Mouse (Mus musculus) myocyte (in vitro differentiated cells): ENCODE data around the gene Crtc2. TPM values are rescaled to one million over a fixed set of nuclear protein-coding genes. Genes with fewer than 3 reads are reported as not detected.
A peak's percentile ranks its signal among the peaks of the same experiment; 100 is the strongest.

ENCODE experiments used
- H3K27me3 ChIP-seq: one replicate; pipeline ENCODE4 v1.6.1; 2011; ENCODE audit not compliant: control insufficient read depth, insufficient read depth, insufficient read length
- H3K36me3 ChIP-seq: one replicate; pipeline ENCODE4 v1.6.1; 2011; ENCODE audit not compliant: control insufficient read depth, insufficient read depth
- H3K4me2 ChIP-seq: one replicate; pipeline ENCODE4 v1.6.1; 2011; ENCODE audit warnings: low read depth, control low read depth
- H3K4me3 ChIP-seq: one replicate; pipeline ENCODE4 v1.5.1; 2011; ENCODE audit warnings: mild to moderate bottlenecking, control low read depth, moderate library complexity
- H3K79me2 ChIP-seq: one replicate; pipeline ENCODE4 v1.6.1; 2011; ENCODE audit not compliant: control insufficient read depth, insufficient read depth
- H3ac ChIP-seq: one replicate; pipeline ENCODE4 v1.6.1; 2011; ENCODE audit not compliant: control insufficient read depth, insufficient read length
- CEBPB ChIP-seq: IDR thresholded peaks from 2 replicates; pipeline ENCODE4 v1.6.1; 2011; ENCODE audit warnings: mild to moderate bottlenecking, moderate library complexity; ENCODE audit not compliant: poor library complexity, insufficient read depth, severe bottlenecking
- E2F4 ChIP-seq: IDR thresholded peaks from one replicate; pipeline ENCODE4 v1.6.1; 2011; ENCODE audit warnings: mild to moderate bottlenecking, control low read depth, moderate library complexity; ENCODE audit not compliant: insufficient read depth
- MAX ChIP-seq: IDR thresholded peaks from one replicate; pipeline ENCODE4 v1.6.1; 2011; ENCODE audit warnings: low read depth, mild to moderate bottlenecking, control low read depth
- MYOD1 ChIP-seq, 3 experiments: IDR thresholded peaks; one replicate each; pipeline ENCODE4 v1.6.1; 2011; ENCODE audit warnings: control low read depth in 2 of 3, low read depth in 2 of 3, mild to moderate bottlenecking in 2 of 3, moderate library complexity in 1 of 3; ENCODE audit not compliant: insufficient read length in 2 of 3, control insufficient read depth in 1 of 3
- MYOG ChIP-seq, 3 experiments: IDR thresholded peaks; one replicate each; pipeline ENCODE4 v1.6.1; 2011; ENCODE audit warnings: control low read depth in 2 of 3, low read depth in 2 of 3, mild to moderate bottlenecking in 2 of 3; ENCODE audit not compliant: insufficient read length in 2 of 3, control insufficient read depth in 1 of 3, insufficient read depth in 1 of 3
- POLR2A ChIP-seq: IDR thresholded peaks from one replicate; pipeline ENCODE4 v1.6.1; 2011; ENCODE audit warnings: low read depth, mild to moderate bottlenecking, control low read depth, moderate library complexity; ENCODE audit not compliant: insufficient read length
- POLR2AphosphoS2 ChIP-seq: IDR thresholded peaks from one replicate; pipeline ENCODE4 v1.6.1; 2011; ENCODE audit warnings: low read depth, control low read depth; ENCODE audit not compliant: insufficient read length
- REST ChIP-seq: IDR thresholded peaks from one replicate; pipeline ENCODE4 v1.6.1; 2011; ENCODE audit warnings: mild to moderate bottlenecking, control low read depth, moderate library complexity; ENCODE audit not compliant: insufficient read depth, insufficient read length
- SRF ChIP-seq: IDR thresholded peaks from one replicate; pipeline ENCODE4 v1.6.1; 2011; ENCODE audit warnings: low read depth; ENCODE audit not compliant: control insufficient read depth, insufficient read length
- TCF12 ChIP-seq: IDR thresholded peaks from one replicate; pipeline ENCODE4 v1.6.1; 2011; ENCODE audit warnings: mild to moderate bottlenecking, control low read depth; ENCODE audit not compliant: poor library complexity, insufficient read depth, severe bottlenecking
- TCF3 ChIP-seq: IDR thresholded peaks from one replicate; pipeline ENCODE4 v1.6.1; 2011; ENCODE audit warnings: low read depth, control low read depth; ENCODE audit not compliant: insufficient read length
- USF1 ChIP-seq: IDR thresholded peaks from one replicate; pipeline ENCODE4 v1.6.1; 2011; ENCODE audit warnings: low read depth, mild to moderate bottlenecking, control low read depth, moderate library complexity
- polyA plus RNA-seq: library from polyadenylated mRNA; unstranded; fragments of >200 nt; fragmentation: generic; extraction: Trizol; gene quantifications from one replicate; pipeline ENCODE4 v1.2.1, GENCODE M21; 2012; ENCODE audit warnings: missing spikeins

Crtc2 gene
- polyA plus RNA-seq, 1 experiment = 19.9 TPM

DNA sequence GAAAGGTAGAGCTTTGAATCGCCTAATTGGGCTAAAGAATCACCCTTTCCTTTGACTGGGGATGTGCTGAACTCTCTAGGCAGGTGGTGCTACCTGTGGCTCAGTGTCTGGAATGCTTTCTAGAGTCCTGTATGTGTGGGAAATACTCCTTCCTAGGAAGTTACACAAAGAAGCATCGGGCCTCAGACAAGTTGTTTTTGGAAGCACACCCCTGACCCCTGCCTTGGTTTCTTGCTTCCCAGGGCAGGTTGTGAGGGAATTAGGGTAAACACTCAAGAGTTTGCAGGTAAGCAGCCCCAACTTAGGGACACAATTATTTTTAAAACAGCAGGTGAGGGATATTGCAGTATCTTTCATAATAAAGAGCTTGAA is 1.2 kb downstream of the Crtc2 start:
- Histone ChIP-seq H3K27me3 (no peaks in the 10 kb centered on the region), H3K4me3 (peak overlapping the region; percentile 83), H3K36me3 (peaks cover 25% of the 10 kb centered on the region)

DNA sequence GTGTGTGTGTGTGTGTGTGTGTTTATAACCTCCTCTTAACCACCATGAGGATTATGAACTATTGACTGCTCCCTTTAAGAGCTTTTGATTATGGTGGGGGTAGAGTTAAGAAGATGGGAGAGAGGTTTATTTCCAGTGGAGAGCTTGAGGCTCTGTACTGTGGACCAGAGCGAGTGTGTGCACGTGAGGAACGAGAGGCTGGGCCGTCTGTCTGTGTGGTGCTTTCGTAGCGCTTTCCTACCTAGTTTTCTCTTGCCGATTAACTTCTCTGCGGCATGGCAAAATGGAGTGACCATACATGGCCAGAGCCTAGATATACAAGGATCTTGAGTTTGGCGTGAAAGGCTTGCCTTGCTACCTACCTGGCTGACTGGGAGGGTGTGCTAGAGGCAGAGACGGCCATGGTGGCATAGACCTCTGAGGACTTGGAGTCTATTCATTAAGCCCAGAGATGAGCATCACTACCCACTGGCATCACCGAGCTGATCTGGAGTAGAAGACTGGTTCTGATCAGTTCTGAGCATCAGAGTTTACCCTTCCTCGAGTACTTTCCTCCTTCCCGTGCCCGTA is 1.9 kb downstream of the Crtc2 start:
- Histone ChIP-seq H3K4me3 (peak overlapping the region; percentile 83), H3K36me3 (peaks cover 23% of the 10 kb centered on the region), H3K79me2 (peaks cover 37% of the 10 kb centered on the region), H3ac (no peak overlapping the region), H3K4me2 (peak overlapping the region; percentile 81), H3K27me3 (no peaks in the 10 kb centered on the region)
- TF ChIP-seq USF1 (no peak), REST (no peak), CEBPB (no peak), MAX (no peak), POLR2AphosphoS2 (no peak), MYOD1 (IDR thresholded peaks at IDR 0.05; ENCODE audit: control insufficient read depth in 1 of 3, insufficient read length in 2 of 3, low read depth in 2 of 3) (no peak), E2F4 (no peak), TCF12 (no peak), POLR2A (no peak), MYOG (IDR thresholded peaks at IDR 0.05; ENCODE audit: control insufficient read depth in 1 of 3, insufficient read depth in 1 of 3, insufficient read length in 2 of 3, low read depth in 2 of 3) (no peak), TCF3 (no peak), SRF (no peak)

More for the DNA sequence above, 1.2 kb downstream of the Crtc2 start:
- Histone ChIP-seq H3K4me2 (peak overlapping the region; percentile 81), H3ac (peak overlapping the region; percentile 87), H3K79me2 (peaks cover 37% of the 10 kb centered on the region)
- TF ChIP-seq USF1 (no peak), TCF3 (no peak), MYOD1 (IDR thresholded peaks at IDR 0.05; ENCODE audit: control insufficient read depth in 1 of 3, insufficient read length in 2 of 3, low read depth in 2 of 3) (no peak), POLR2A (no peak), MYOG (IDR thresholded peaks at IDR 0.05; ENCODE audit: control insufficient read depth in 1 of 3, insufficient read depth in 1 of 3, insufficient read length in 2 of 3, low read depth in 2 of 3) (no peak), REST (no peak), CEBPB (no peak), E2F4 (no peak), MAX (no peak), SRF (no peak), TCF12 (no peak), POLR2AphosphoS2 (no peak)

DNA sequence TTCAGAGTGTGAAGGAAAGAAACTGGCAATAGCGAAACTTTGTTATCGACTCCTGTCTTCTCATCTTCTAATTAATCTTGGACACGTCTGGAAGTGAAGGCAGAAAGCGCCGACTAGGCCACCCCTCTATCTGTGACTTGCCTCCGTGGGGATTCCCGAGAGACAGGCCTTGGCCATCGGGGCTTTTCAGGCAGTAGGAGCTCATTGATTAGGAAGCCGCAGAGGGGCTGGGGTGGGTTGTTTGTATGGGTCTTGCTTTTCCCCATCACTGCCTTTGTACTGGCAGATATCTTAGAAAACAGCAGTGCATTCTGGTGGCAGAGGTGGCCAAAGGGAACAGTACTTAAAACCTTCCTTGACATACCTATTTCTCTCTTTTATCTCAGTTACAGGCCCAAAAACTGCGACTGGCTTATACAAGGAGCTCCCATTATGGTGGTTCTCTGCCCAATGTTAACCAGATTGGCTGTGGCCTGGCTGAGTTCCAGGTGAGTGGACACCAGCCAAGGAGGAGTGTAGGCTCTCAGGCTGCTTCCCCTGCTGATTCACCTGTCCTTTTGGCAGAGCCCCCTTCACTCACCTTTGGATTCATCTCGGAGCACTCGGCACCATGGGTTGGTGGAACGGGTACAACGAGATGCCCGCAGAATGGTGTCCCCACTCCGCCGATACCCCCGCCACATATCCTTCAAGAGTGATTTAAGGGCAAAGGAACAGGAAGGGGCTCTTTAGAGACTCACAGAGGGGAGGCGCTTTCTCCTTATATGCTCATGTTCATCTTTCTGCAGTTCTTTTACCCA is 3.0 kb downstream of the Crtc2 start:
- Histone ChIP-seq H3K79me2 (peaks cover 37% of the 10 kb centered on the region), H3K36me3 (peaks cover 32% of the 10 kb centered on the region), H3ac (no peak overlapping the region), H3K4me3 (no peak overlapping the region), H3K27me3 (no peaks in the 10 kb centered on the region), H3K4me2 (no peak overlapping the region)
- TF ChIP-seq POLR2AphosphoS2 (no peak), SRF (no peak)

DNA sequence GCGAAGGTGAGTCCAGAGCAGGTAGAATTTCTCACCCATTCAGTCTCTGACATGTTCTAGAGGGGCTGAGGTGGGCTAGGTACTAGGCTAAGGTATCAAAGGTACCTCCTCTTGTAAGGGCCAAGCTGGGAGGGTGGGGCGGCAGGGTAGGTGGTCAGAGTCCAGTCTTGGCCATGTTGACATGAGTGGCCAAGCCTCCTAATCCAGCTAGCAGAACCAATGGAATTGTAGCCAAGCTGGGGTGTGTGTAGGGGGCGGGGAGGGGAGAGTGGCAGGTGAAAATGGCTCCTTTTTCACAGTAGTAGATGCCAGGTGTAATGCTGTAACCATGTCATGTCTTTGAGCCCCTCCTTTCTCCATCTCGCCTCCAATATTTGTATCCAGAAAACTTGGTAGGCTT is 4.6 kb downstream of the Crtc2 start:
- no peak overlapping the region for H3K4me2 ChIP-seq
- peaks cover 37% of the 10 kb centered on the region for H3K79me2 ChIP-seq
- H3ac ChIP-seq = no peak overlapping the region
- no peak overlapping the region for H3K4me3 ChIP-seq
- TF ChIP-seq MYOD1 (IDR thresholded peaks at IDR 0.05; ENCODE audit: control insufficient read depth in 1 of 3, insufficient read length in 2 of 3, low read depth in 2 of 3) (no peak), E2F4 (no peak), USF1 (no peak), REST (no peak), TCF3 (no peak), MAX (no peak), CEBPB (no peak), TCF12 (no peak), POLR2A (no peak), POLR2AphosphoS2 (no peak), SRF (no peak), MYOG (IDR thresholded peaks at IDR 0.05; ENCODE audit: control insufficient read depth in 1 of 3, insufficient read depth in 1 of 3, insufficient read length in 2 of 3, low read depth in 2 of 3) (no peak)
- H3K27me3 ChIP-seq = no peaks in the 10 kb centered on the region
- H3K36me3 ChIP-seq = peaks cover 32% of the 10 kb centered on the region
